Mouse (Mus musculus) ES-Bruce4 (cell line): ENCODE results near the gene Calr4. TPM values are rescaled to one million over a fixed set of nuclear protein-coding genes. Genes with fewer than 3 reads are reported as not detected.

ENCODE experiments used
- H3K27ac ChIP-seq: 2 replicates; pipeline ENCODE4 v1.5.1; 2012; ENCODE audit warnings: low read length, inconsistent platforms; ENCODE audit not compliant: insufficient read depth
- H3K27me3 ChIP-seq: 2 replicates; pipeline ENCODE4 v1.6.1; 2012; ENCODE audit warnings: mild to moderate bottlenecking, low read length, inconsistent platforms; ENCODE audit not compliant: control insufficient read depth, poor library complexity, insufficient read depth, severe bottlenecking
- H3K36me3 ChIP-seq: 2 replicates; pipeline ENCODE4 v1.6.1; 2012; ENCODE audit warnings: inconsistent platforms, mild to moderate bottlenecking, low read length, moderate library complexity; ENCODE audit not compliant: control insufficient read depth, poor library complexity, insufficient read depth, severe bottlenecking
- H3K4me1 ChIP-seq: one replicate; pipeline ENCODE4 v1.8.1; 2011; ENCODE audit warnings: low read length; ENCODE audit not compliant: control insufficient read depth, insufficient read depth
- H3K4me3 ChIP-seq: 2 replicates; pipeline ENCODE4 v1.5.1; 2011; ENCODE audit warnings: low read depth, mild to moderate bottlenecking, low read length
- H3K9ac ChIP-seq: 2 replicates; pipeline ENCODE4 v1.6.1; 2012; ENCODE audit warnings: low read depth, mild to moderate bottlenecking, inconsistent platforms; ENCODE audit not compliant: poor library complexity, severe bottlenecking
- H3K9me3 ChIP-seq: replicated peaks from 2 replicates; pipeline ENCODE4 v1.6.1; 2012; ENCODE audit warnings: mild to moderate bottlenecking, low read length, inconsistent platforms; ENCODE audit not compliant: control insufficient read depth, poor library complexity, insufficient read depth, severe bottlenecking
- CTCF ChIP-seq: IDR thresholded peaks from one replicate; pipeline ENCODE4 v1.8.1; 2011; ENCODE audit warnings: low read depth, low read length
- EP300 ChIP-seq: IDR thresholded peaks from 2 replicates; pipeline ENCODE4 v1.6.1; 2011; ENCODE audit warnings: low read depth, low read length; ENCODE audit not compliant: insufficient read depth
- POLR2A ChIP-seq: IDR thresholded peaks from one replicate; pipeline ENCODE4 v1.8.1; 2011; ENCODE audit warnings: low read length; ENCODE audit not compliant: insufficient read depth
- polyA plus RNA-seq: library from polyadenylated mRNA; stranded (reverse); fragments of >200 nt; gene quantifications from 2 replicates; pipeline ENCODE4 v1.2.4, GENCODE M21; 2011; ENCODE audit warnings: low read depth; ENCODE audit not compliant: missing spikeins, insufficient read depth, insufficient read length

The Calr4 gene
- polyA plus RNA-seq, 1 experiment: 0.78 TPM

DNA sequence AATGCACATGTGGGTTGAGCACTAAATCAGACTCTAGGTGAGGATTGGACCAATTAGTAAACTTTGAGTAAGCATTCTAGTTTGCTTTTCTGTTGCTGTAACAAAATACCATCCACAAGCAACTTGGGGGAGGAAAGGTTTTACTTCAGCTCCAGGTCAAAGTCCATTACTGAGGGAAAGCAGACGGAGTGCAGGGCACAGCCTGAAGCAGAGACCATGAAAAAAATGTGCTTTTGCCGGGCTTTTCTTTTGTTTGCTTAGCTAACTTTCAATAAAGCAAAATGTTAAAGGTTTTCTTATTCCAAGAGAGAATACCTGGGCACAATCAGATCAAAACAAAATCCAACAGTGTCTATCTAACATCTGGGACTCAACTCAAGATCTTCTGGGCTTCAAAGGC, 32.5 kb downstream of the Calr4 start:
- no peak for TF ChIP-seq POLR2A
- TF ChIP-seq EP300: no peak
- TF ChIP-seq CTCF: no peak
- no peaks in the 10 kb centered on the region for H3K36me3 ChIP-seq
- no peak overlapping the region for H3K27ac ChIP-seq
- no peaks in the 10 kb centered on the region for H3K4me1 ChIP-seq
- H3K27me3 ChIP-seq: no peaks in the 10 kb centered on the region
- H3K9ac ChIP-seq: no peak overlapping the region
- H3K4me3 ChIP-seq: no peak overlapping the region
- H3K9me3 ChIP-seq: no peaks in the 10 kb centered on the region

DNA sequence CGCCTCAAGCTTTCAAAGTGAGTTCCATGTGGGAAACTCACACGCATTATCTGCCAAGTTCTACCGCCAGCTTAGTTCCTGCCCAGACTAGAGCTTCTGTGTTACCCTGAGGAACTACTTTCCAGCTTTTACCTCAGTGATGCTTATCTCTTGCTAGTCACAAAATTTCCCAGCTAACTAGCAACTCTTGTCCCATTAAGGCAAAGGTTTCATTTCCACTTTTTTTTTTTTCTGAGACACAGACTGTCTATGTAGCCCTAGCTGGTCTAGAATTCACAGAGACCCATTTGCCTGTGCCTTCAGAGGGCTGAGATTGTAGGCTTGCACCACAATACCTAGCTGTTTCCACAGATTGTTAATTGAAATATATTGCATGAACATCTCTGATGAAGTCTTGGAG, 33.2 kb downstream of the Calr4 start:
- no peaks in the 10 kb centered on the region for H3K9me3 ChIP-seq
- no peak overlapping the region for H3K9ac ChIP-seq
- H3K36me3 ChIP-seq: no peaks in the 10 kb centered on the region
- no peak overlapping the region for H3K27ac ChIP-seq
- H3K4me1 ChIP-seq: no peaks in the 10 kb centered on the region
- H3K4me3 ChIP-seq: no peak overlapping the region
- no peaks in the 10 kb centered on the region for H3K27me3 ChIP-seq
- TF ChIP-seq CTCF (no peak), EP300 (no peak), POLR2A (no peak)

DNA sequence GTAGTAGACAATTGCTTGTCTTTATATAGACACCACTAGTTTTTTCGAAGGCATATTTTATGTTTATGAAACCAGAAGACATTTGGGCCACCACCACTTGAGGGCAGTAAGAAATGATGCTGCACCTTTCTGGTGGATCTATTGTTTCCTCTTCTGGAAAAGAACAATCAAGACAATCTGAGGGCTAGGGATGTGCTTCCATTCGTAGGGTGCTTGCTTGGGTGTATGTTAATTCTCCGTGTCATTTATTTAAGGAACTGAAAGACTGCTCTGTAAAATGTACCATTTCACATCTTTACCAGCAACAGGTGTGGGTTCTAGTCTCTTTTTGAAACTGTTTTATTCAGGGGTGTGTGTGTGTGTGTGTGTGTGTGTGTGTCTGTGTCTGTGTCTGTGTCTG, 34.6 kb downstream of the Calr4 start:
- Histone ChIP-seq H3K36me3 (no peaks in the 10 kb centered on the region), H3K9me3 (no peaks in the 10 kb centered on the region), H3K27ac (no peak overlapping the region), H3K27me3 (no peaks in the 10 kb centered on the region), H3K9ac (no peak overlapping the region), H3K4me3 (no peak overlapping the region), H3K4me1 (no peaks in the 10 kb centered on the region)
- TF ChIP-seq EP300 (no peak), CTCF (no peak), POLR2A (no peak)

DNA sequence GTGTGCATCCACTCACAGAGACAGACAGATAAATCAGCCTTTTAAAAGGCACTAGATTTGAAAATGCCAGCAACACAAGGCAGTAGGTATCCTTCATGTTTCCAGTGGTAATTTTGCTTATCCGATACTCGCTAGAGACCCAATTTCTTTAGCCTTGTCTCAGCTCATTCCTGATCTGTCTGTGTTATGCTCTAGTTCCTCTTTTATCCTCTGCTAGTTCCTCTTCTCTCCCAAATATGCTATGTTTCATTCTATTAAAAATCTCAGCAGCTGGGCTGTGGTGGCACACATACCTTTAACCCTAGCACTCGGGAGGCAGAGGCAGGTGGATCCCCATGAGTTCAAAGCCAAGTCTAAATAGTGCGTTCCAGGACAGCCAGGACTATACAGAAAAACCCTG, 37.5 kb downstream of the Calr4 start:
- TF ChIP-seq EP300 (no peak), POLR2A (no peak), CTCF (no peak)
- H3K27ac ChIP-seq: no peak overlapping the region
- no peak overlapping the region for H3K9ac ChIP-seq
- H3K27me3 ChIP-seq: no peaks in the 10 kb centered on the region
- H3K9me3 ChIP-seq: no peaks in the 10 kb centered on the region
- H3K4me1 ChIP-seq: no peaks in the 10 kb centered on the region
- H3K36me3 ChIP-seq: no peaks in the 10 kb centered on the region
- no peak overlapping the region for H3K4me3 ChIP-seq

DNA sequence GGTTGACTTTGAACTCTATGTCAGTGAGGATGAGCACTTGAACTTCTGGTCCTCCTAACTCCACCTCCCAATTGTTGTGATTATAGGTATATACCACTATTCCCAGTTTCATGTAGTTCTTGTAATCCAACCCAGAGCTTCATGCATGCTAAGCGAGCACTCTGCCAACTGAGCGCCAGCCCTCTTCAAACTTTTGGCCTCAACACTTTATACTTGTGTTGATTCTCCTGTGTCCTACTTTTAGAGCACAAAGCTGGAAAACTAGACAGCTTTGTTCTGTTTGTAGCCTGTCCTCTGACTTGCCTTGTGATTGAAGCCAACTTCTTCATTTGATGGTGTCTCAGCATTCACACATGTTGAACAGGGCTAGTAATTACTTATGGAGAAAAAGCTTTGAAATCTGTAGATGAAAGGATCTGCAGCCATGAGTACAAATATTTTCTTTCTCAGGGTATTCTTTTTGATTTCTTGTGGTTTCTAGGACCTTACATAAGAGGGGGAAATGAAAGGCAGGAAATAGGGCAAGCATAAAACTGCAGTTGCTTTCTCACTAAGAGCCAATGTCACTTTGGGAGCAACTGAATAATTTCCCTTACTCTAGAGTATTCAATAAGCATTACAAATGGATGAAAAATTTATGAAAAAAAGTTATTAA, 39.4 kb downstream of the Calr4 start:
- no peak overlapping the region for H3K27ac ChIP-seq
- H3K4me3 ChIP-seq: no peak overlapping the region
- no peaks in the 10 kb centered on the region for H3K27me3 ChIP-seq
- no peak overlapping the region for H3K9ac ChIP-seq
- TF ChIP-seq POLR2A (no peak), CTCF (no peak), EP300 (no peak)
- no peaks in the 10 kb centered on the region for H3K36me3 ChIP-seq
- no peaks in the 10 kb centered on the region for H3K9me3 ChIP-seq
- no peaks in the 10 kb centered on the region for H3K4me1 ChIP-seq

DNA sequence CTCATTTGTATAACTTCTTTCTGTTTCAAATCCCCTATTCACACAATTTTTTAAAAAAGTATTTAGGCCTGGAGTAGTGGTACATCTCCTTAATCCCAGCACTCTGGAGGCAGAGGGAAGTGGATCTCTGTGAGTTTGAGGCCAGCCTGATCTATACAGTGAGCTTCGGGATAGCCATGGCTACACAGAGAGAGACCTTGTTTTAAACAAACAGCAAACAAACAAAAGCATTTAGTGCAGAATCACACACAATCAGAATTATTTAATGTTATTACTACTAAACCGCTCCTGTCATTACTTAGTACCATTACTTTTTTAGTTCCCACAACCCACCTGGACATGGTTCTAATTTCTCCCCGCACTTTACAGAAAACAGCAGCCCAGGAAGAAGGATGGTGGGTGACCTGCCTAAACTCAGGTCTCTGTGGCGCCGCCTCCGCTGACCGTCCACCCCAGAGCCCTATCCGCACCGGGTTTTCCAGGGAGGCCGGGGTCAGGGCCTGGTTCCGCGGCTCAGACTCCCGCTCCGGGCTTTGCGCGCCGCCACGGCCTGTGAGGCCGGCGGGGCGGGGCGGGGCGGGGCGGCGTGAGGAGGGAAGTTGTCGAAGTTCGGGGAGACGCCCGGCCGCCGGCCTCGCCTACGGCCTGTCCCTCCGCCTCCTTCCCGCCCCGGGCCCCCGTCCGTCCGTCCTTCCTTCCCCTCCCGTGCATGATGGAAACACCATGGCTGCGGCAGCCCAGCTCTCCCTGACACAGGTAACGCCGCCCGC, 45.6 kb downstream of the Calr4 start, which contains the start of gene Eps15:
Gene Eps15 (plus strand): TSS at position 580 of the 770 bp plus-strand sequence.
- H3K27me3 ChIP-seq: no peaks in the 10 kb centered on the region
- H3K36me3 ChIP-seq: no peaks in the 10 kb centered on the region
- no peaks in the 10 kb centered on the region for H3K9me3 ChIP-seq
- no peak within 1 kb of the TSS for H3K27ac ChIP-seq
- TF ChIP-seq EP300 (peak; percentile 19; the same call in 1 of the 2 replicates), CTCF (no peak)
- H3K4me3 ChIP-seq: peak within 1 kb of the TSS; percentile 66
- peak within 1 kb of the TSS; percentile 89 for H3K9ac ChIP-seq
- peaks cover 2% of the 10 kb centered on the region for H3K4me1 ChIP-seq
